Mouse (Mus musculus) CH12.LX (cell line): ENCODE measurements at regions not wholly inside any gene's neighbourhood (a gene's known extent, or its start where the extent isn't known, plus 50 kb on each side); places are given as distances from the start of the nearest gene placed in this dataset.

ENCODE experiments used
- DNase-seq: peaks from one replicate; pipeline ENCODE4 v3.0.0-alpha.2; 2013; ENCODE audit errors: extremely low read depth
- H3K27ac ChIP-seq: 2 replicates; pipeline ENCODE4 v1.5.1; 2012; ENCODE audit warnings: low read depth, mild to moderate bottlenecking, control low read depth, moderate library complexity; ENCODE audit not compliant: insufficient read depth
- H3K27me3 ChIP-seq: replicated peaks from 2 replicates; pipeline ENCODE3; 2012; ENCODE audit warnings: inconsistent platforms
- H3K36me3 ChIP-seq, 2 experiments: replicated peaks in 1 of 2; 2 replicates each; pipeline versions ENCODE3 to v1.6.1; 2012; ENCODE audit warnings: inconsistent platforms in 1 of 2, low read length in 1 of 2, mild to moderate bottlenecking in 1 of 2, mixed read lengths in 1 of 2, moderate library complexity in 1 of 2; ENCODE audit not compliant: control insufficient read depth in 1 of 2, insufficient read depth in 1 of 2
- H3K4me1 ChIP-seq, 2 experiments: 2 replicates each; pipeline ENCODE4 v1.6.1; 2012; ENCODE audit warnings: inconsistent platforms in 1 of 2, moderate library complexity in 1 of 2; ENCODE audit not compliant: insufficient read depth in 2 of 2, control insufficient read depth in 1 of 2
- H3K4me2 ChIP-seq: 2 replicates; pipeline ENCODE4 v1.6.1; 2012; ENCODE audit warnings: low read depth, mild to moderate bottlenecking, control low read depth; ENCODE audit not compliant: poor library complexity, insufficient read depth, severe bottlenecking
- H3K4me3 ChIP-seq, 3 experiments: fragments of 150-350 bp in 1 of 3; sonication (generic) in 1 of 3; replicated peaks in 1 of 3; 2 replicates each; pipeline versions ENCODE3 to v1.5.1; 2011 to 2012; ENCODE audit warnings: low read depth in 2 of 3, low read length in 2 of 3, mild to moderate bottlenecking in 2 of 3, moderate library complexity in 2 of 3, control low read depth in 1 of 3, improper control_type of control experiment in 1 of 3, inconsistent platforms in 1 of 3, mixed read lengths in 1 of 3; ENCODE audit not compliant: poor library complexity in 1 of 3
- H3K79me2 ChIP-seq: replicated peaks from 2 replicates; pipeline ENCODE4 v1.6.1; 2012; ENCODE audit warnings: mild to moderate bottlenecking, moderate library complexity; ENCODE audit not compliant: control insufficient read depth, poor library complexity, insufficient read depth, severe bottlenecking; ENCODE audit errors: extremely low read depth
- H3K9ac ChIP-seq: 2 replicates; pipeline ENCODE4 v1.6.1; 2012; ENCODE audit warnings: low read depth, mild to moderate bottlenecking, control low read depth, moderate library complexity; ENCODE audit not compliant: insufficient read depth
- H3K9me3 ChIP-seq: replicated peaks from 2 replicates; pipeline ENCODE3; 2012; ENCODE audit warnings: low read length, inconsistent platforms, mixed read lengths
- BHLHE40 ChIP-seq: IDR thresholded peaks from 2 replicates; pipeline ENCODE4 v1.6.1; 2011; ENCODE audit warnings: mild to moderate bottlenecking, low read depth, low read length, improper control_type of control experiment
- CHD1 ChIP-seq: IDR thresholded peaks from 2 replicates; pipeline ENCODE4 v1.6.1; 2012; ENCODE audit warnings: low read depth, low read length, improper control_type of control experiment, inconsistent platforms
- CHD2 ChIP-seq: IDR thresholded peaks from 2 replicates; pipeline ENCODE4 v1.6.1; 2011; ENCODE audit warnings: low read length, improper control_type of control experiment
- CTCF ChIP-seq, 2 experiments: IDR thresholded peaks in 1 of 2; conservative IDR thresholded peaks in 1 of 2; 2 replicates each; pipeline ENCODE4 v1.5.1; 2011 to 2012; ENCODE audit warnings: low read depth in 2 of 2, low read length in 2 of 2, improper control_type of control experiment in 1 of 2, inconsistent platforms in 1 of 2, mild to moderate bottlenecking in 1 of 2, moderate library complexity in 1 of 2
- ELF1 ChIP-seq: IDR thresholded peaks from 2 replicates; pipeline ENCODE4 v1.6.1; 2014; ENCODE audit warnings: low read depth, mild to moderate bottlenecking, inconsistent platforms, low read length, improper control_type of control experiment
- EP300 ChIP-seq: IDR thresholded peaks from 2 replicates; pipeline ENCODE4 v1.6.1; 2011; ENCODE audit warnings: low read length, improper control_type of control experiment
- ETS1 ChIP-seq: conservative IDR thresholded peaks from 2 replicates; pipeline ENCODE4 v1.6.1; 2012; ENCODE audit warnings: low read depth, mild to moderate bottlenecking, inconsistent platforms, low read length, improper control_type of control experiment, moderate library complexity
- GABPA ChIP-seq: IDR thresholded peaks from 2 replicates; pipeline ENCODE4 v1.6.1; 2012; ENCODE audit warnings: low read depth, low read length, improper control_type of control experiment, inconsistent platforms; ENCODE audit not compliant: insufficient replicate concordance
- IRF4 ChIP-seq: IDR thresholded peaks from 2 replicates; pipeline ENCODE4 v1.6.1; 2014; ENCODE audit warnings: low read depth, mild to moderate bottlenecking, inconsistent platforms, low read length, improper control_type of control experiment
- JUN ChIP-seq: IDR thresholded peaks from 2 replicates; pipeline ENCODE4 v1.6.1; 2011; ENCODE audit warnings: low read depth, mild to moderate bottlenecking, low read length, improper control_type of control experiment, moderate library complexity; ENCODE audit not compliant: insufficient read depth
- JUND ChIP-seq: conservative IDR thresholded peaks from 2 replicates; pipeline ENCODE4 v1.6.1; 2011; ENCODE audit warnings: low read depth, low read length, improper control_type of control experiment
- MAFK ChIP-seq: IDR thresholded peaks from 2 replicates; pipeline ENCODE4 v1.6.1; 2011; ENCODE audit warnings: low read length, improper control_type of control experiment; ENCODE audit not compliant: insufficient replicate concordance
- MAZ ChIP-seq: IDR thresholded peaks from 2 replicates; pipeline ENCODE4 v1.6.1; 2012; ENCODE audit warnings: low read depth, mild to moderate bottlenecking, inconsistent platforms, low read length, improper control_type of control experiment, moderate library complexity
- MEF2A ChIP-seq: IDR thresholded peaks from 2 replicates; pipeline ENCODE4 v1.6.1; 2014; ENCODE audit warnings: low read depth, mild to moderate bottlenecking, inconsistent platforms, low read length, improper control_type of control experiment, borderline replicate concordance
- MYC ChIP-seq: IDR thresholded peaks from 2 replicates; pipeline ENCODE4 v1.6.1; 2011; ENCODE audit warnings: low read depth, mild to moderate bottlenecking, improper control_type of control experiment, low read length
- NELFE ChIP-seq: IDR thresholded peaks from 2 replicates; pipeline ENCODE4 v1.6.1; 2011; ENCODE audit warnings: low read depth, low read length, improper control_type of control experiment
- NRF1 ChIP-seq: IDR thresholded peaks from 2 replicates; pipeline ENCODE4 v1.6.1; 2014; ENCODE audit warnings: low read depth, mild to moderate bottlenecking, inconsistent platforms, low read length, improper control_type of control experiment, moderate library complexity
- POLR2A ChIP-seq: IDR thresholded peaks from 2 replicates; pipeline ENCODE4 v1.6.1; 2011; ENCODE audit warnings: low read depth, mild to moderate bottlenecking, improper control_type of control experiment, low read length
- RAD21 ChIP-seq: IDR thresholded peaks from 2 replicates; pipeline ENCODE4 v1.6.1; 2011; ENCODE audit warnings: low read depth, mild to moderate bottlenecking, low read length, improper control_type of control experiment, moderate library complexity
- RCOR1 ChIP-seq: conservative IDR thresholded peaks from 2 replicates; pipeline ENCODE4 v1.6.1; 2012; ENCODE audit warnings: low read depth, mild to moderate bottlenecking, inconsistent platforms, low read length, improper control_type of control experiment
- SIN3A ChIP-seq: IDR thresholded peaks from 2 replicates; pipeline ENCODE4 v1.6.1; 2012; ENCODE audit warnings: low read length, improper control_type of control experiment, inconsistent platforms
- SMC3 ChIP-seq: IDR thresholded peaks from 2 replicates; pipeline ENCODE4 v1.6.1; 2011; ENCODE audit warnings: low read depth, low read length, improper control_type of control experiment
- TCF12 ChIP-seq: IDR thresholded peaks from 2 replicates; pipeline ENCODE4 v1.6.1; 2014; ENCODE audit warnings: low read depth, mild to moderate bottlenecking, inconsistent platforms, low read length, improper control_type of control experiment
- USF1 ChIP-seq: IDR thresholded peaks from 2 replicates; pipeline ENCODE4 v1.6.1; 2014; ENCODE audit warnings: low read depth, mild to moderate bottlenecking, inconsistent platforms, low read length, improper control_type of control experiment
- USF2 ChIP-seq: conservative IDR thresholded peaks from 2 replicates; pipeline ENCODE4 v1.6.1; 2011; ENCODE audit warnings: low read depth, low read length, improper control_type of control experiment
- ZC3H11A ChIP-seq: IDR thresholded peaks from 2 replicates; pipeline ENCODE4 v1.6.1; 2012; ENCODE audit warnings: low read depth, mild to moderate bottlenecking, inconsistent platforms, low read length, improper control_type of control experiment
- ZNF384 ChIP-seq: IDR thresholded peaks from 2 replicates; pipeline ENCODE4 v1.6.1; 2012; ENCODE audit warnings: low read depth, low read length, improper control_type of control experiment, inconsistent platforms
- dilution Hi-C: fragments of 300-500 bp; cut with MboI; formaldehyde crosslinking; loops from 2 replicates; pipeline ENCODE4 v1.14.3; 2020; ENCODE audit warnings: low sequenced_read_pairs; ENCODE audit not compliant: extremely low pct_unique_long_range_greater_than_20kb, extremely low pct_ligation_motif_present
- in situ Hi-C: fragments of 300-500 bp; cut with MboI; formaldehyde crosslinking; loops from 3 replicates; pipeline ENCODE4 v1.14.3; 2019; ENCODE audit warnings: low sequenced_read_pairs, low pct_ligation_motif_present, low pct_unique_long_range_greater_than_20kb, mixed read lengths

DNA sequence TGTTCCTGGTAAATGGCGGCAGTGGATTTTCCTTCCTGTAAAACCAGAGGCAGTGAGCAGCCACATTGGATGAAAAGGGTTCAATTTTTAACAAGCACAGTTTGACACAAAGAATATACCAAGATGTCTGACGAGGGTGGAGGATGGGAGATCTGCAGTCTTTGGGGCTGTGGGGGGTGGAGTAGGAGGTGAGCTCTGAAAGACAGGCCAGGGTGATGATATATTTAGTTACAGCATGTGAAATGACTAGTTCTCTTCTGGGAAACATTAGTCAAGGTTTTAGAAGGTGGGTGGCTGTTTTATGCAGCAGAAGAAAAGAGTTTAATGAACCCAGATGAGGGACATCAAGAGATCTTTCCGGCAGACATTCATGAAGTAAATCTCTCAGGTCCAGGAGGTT lies 170.0 kb upstream of the Rxfp2 start:
- no peak overlapping the region for H3K27ac ChIP-seq
- TF ChIP-seq MAZ, result no peak
- no peak for TF ChIP-seq JUN
- TF ChIP-seq CHD1, result no peak
- TF ChIP-seq CTCF (conservative IDR thresholded peaks at IDR 0.05 in 1 of 2, IDR thresholded peaks at IDR 0.05 in 1 of 2; ENCODE audit: low read depth in 2 of 2, low read length in 2 of 2), result no peak
- TF ChIP-seq USF2, result no peak
- TF ChIP-seq IRF4, result no peak
- TF ChIP-seq ELF1, result no peak
- no peak for TF ChIP-seq ETS1
- TF ChIP-seq MAFK, result no peak
- TF ChIP-seq RAD21, result no peak
- no peak for TF ChIP-seq MYC
- no peak for TF ChIP-seq USF1
- no peak for TF ChIP-seq ZC3H11A
- no peak for TF ChIP-seq ZNF384
- TF ChIP-seq, all 38 proteins: peak for 0
- Histone ChIP-seq H3K79me2 (no peaks in the 10 kb centered on the region), H3K27me3 (no peaks in the 10 kb centered on the region), H3K4me2 (no peak overlapping the region), H3K4me1 (no peaks in the 10 kb centered on the region), H3K9ac (no peak overlapping the region), H3K9me3 (peaks cover 57% of the 10 kb centered on the region), H3K4me3 (no peak overlapping the region), H3K36me3 (no peaks in the 10 kb centered on the region)
- in situ Hi-C loops, result no loop called here
- dilution Hi-C loops, result no loop called here
- no peak for DNase-seq

DNA sequence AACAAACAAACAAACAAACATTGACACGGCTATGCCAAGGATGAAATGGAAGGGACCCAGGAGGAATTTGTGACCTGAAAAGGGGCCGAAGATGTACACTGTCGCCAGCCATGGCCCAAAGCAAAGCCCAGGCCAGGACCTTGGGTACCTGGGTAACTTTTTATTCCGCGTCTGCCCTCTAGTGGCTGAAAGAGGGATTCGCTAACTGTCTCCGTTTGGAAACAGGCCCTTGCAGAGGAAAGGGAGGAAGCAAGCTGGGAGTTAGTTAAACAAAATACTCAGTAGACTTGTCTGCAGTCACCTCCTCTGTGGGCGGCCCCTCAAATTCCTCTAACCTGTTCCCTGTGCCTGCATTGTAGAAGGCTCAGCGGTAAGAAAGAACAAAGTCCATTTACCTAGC lies 167.5 kb upstream of the Rxfp2 start:
- in situ Hi-C loops (no loop called here), dilution Hi-C loops (no loop called here)
- H3K9me3 ChIP-seq, result peaks cover 54% of the 10 kb centered on the region
- H3K27me3 ChIP-seq, result no peaks in the 10 kb centered on the region
- TF ChIP-seq NRF1 (no peak), CTCF (conservative IDR thresholded peaks at IDR 0.05 in 1 of 2, IDR thresholded peaks at IDR 0.05 in 1 of 2; ENCODE audit: low read depth in 2 of 2, low read length in 2 of 2) (peak in 1 of 2 experiments; percentile 39; a peak in 2 of 4 replicates), RAD21 (peak; percentile 19)
- H3K4me2 ChIP-seq, result no peak overlapping the region
- no peak overlapping the region for H3K4me3 ChIP-seq
- no peaks in the 10 kb centered on the region for H3K79me2 ChIP-seq
- peak; percentile 37 for DNase-seq
- H3K9ac ChIP-seq, result no peak overlapping the region
- H3K36me3 ChIP-seq, result no peaks in the 10 kb centered on the region
- no peak overlapping the region for H3K27ac ChIP-seq
- H3K4me1 ChIP-seq, result no peaks in the 10 kb centered on the region

- Histone ChIP-seq H3K79me2 (no peaks in the 10 kb centered on the region), H3K27ac (no peak overlapping the region), H3K4me2 (no peak overlapping the region), H3K27me3 (no peaks in the 10 kb centered on the region), H3K9ac (no peak overlapping the region), H3K9me3 (peaks cover 49% of the 10 kb centered on the region), H3K36me3 (no peaks in the 10 kb centered on the region), H3K4me3 (no peak overlapping the region), H3K4me1 (no peaks in the 10 kb centered on the region)
- TF ChIP-seq CHD2 (no peak), ZNF384 (no peak), SIN3A (no peak), JUND (no peak), MEF2A (no peak), GABPA (no peak), POLR2A (no peak), SMC3 (no peak), ETS1 (no peak), MYC (no peak), NELFE (no peak), TCF12 (no peak), RCOR1 (no peak), BHLHE40 (no peak), MAFK (no peak), ZC3H11A (no peak), EP300 (no peak), ELF1 (no peak)
- in situ Hi-C loops (no loop called here), dilution Hi-C loops (no loop called here)
- peak; percentile 41 for DNase-seq
Observed at GRCm38 (mm10) chr5:149852516-149852915, 166.0 kb upstream of the Rxfp2 start.
